Mouse (Mus musculus) intestine, postnatal 0 days (tissue): ENCODE results near the gene Tbc1d19. TPM values are rescaled to one million over a fixed set of nuclear protein-coding genes. Genes with fewer than 3 reads are reported as not detected.

Experiments
- ATAC-seq: fragments of 200-750 bp; cut with Nextera tagmentation; 2 replicates; pipeline ENCODE4 v1.8.0; 2017; ENCODE audit warnings: mild to moderate bottlenecking, moderate TSS enrichment, moderate library complexity
- H3K27ac ChIP-seq: fragments of 300-500 bp; sonication (generic); 2 replicates; pipeline ENCODE4 v1.5.1; 2014; ENCODE audit warnings: mild to moderate bottlenecking, low read depth, low read length, moderate library complexity
- H3K27me3 ChIP-seq: fragments of 300-500 bp; sonication (generic); replicated peaks from 2 replicates; pipeline ENCODE4 v1.6.1; 2014; ENCODE audit warnings: low read length, mixed read lengths; ENCODE audit not compliant: control insufficient read depth, insufficient read depth
- H3K36me3 ChIP-seq: fragments of 300-500 bp; sonication (generic); 2 replicates; pipeline ENCODE4 v1.6.1; 2014; ENCODE audit warnings: mild to moderate bottlenecking, moderate library complexity; ENCODE audit not compliant: control insufficient read depth, insufficient read depth
- H3K4me1 ChIP-seq: fragments of 300-500 bp; sonication (generic); replicated peaks from 2 replicates; pipeline ENCODE4 v1.6.1; 2014; ENCODE audit warnings: antibody characterized with exemption, low read length, mixed read lengths; ENCODE audit not compliant: control insufficient read depth, insufficient read depth
- H3K4me2 ChIP-seq: fragments of 300-500 bp; sonication (generic); replicated peaks from 2 replicates; pipeline ENCODE4 v1.6.1; 2014; ENCODE audit warnings: low read depth, mild to moderate bottlenecking, moderate library complexity
- H3K4me3 ChIP-seq: fragments of 300-500 bp; sonication (generic); 2 replicates; pipeline ENCODE4 v1.5.1; 2014; ENCODE audit warnings: low read depth, low read length
- H3K9ac ChIP-seq: fragments of 300-500 bp; sonication (generic); 2 replicates; pipeline ENCODE4 v1.6.1; 2014; ENCODE audit warnings: mild to moderate bottlenecking, low read depth, low read length
- H3K9me3 ChIP-seq: fragments of 300-500 bp; sonication (generic); 2 replicates; pipeline ENCODE4 v1.6.1; 2016; ENCODE audit warnings: mixed run types; ENCODE audit not compliant: control insufficient read depth
- CTCF ChIP-seq: sonication (generic); IDR thresholded peaks from 2 replicates; pipeline ENCODE4 v1.5.1; 2016; ENCODE audit warnings: low read depth, mild to moderate bottlenecking, control low read depth, antibody characterized with exemption, moderate library complexity
- WGBS: fragments of 180-500 bp; shearing (Covaris S2); extraction: QIAGEN DNeasy Blood & Tissue Kit; methylation state at CpG from one replicate; pipeline ENCODE4 v1.1.7; 2014; 5-methylcytosine and 5-hydroxymethylcytosine counted together
- polyA plus RNA-seq: library from polyadenylated mRNA; unstranded; fragments of >200 nt; fragmentation: Nextera tagmentation; extraction: Ambion mirVana; gene quantifications from 2 replicates; pipeline ENCODE4 v1.2.1, GENCODE M21; 2015

Gene Tbc1d19
- polyA plus RNA-seq, 1 experiment from 2014 or later, result 8.3 TPM

- Histone ChIP-seq H3K27ac (no peak overlapping the region), H3K9me3 (no peaks in the 10 kb centered on the region), H3K4me3 (no peak overlapping the region), H3K27me3 (no peaks in the 10 kb centered on the region), H3K9ac (no peak overlapping the region), H3K4me2 (no peak overlapping the region), H3K4me1 (0 out of 2 replicates have a peak, but pooled peaks cover 3% of the 10 kb centered on the region), H3K36me3 (no peaks in the 10 kb centered on the region)
- peak; percentile 44 for TF ChIP-seq CTCF
- ATAC-seq, result no peak; the same call in 1 of the 2 replicates
- 88% methylated on average over 6 of the region's 6 CpGs for WGBS
Observed at GRCm38 (mm10) chr5:53929814-53930213, 120.4 kb downstream of the Tbc1d19 start.

DNA sequence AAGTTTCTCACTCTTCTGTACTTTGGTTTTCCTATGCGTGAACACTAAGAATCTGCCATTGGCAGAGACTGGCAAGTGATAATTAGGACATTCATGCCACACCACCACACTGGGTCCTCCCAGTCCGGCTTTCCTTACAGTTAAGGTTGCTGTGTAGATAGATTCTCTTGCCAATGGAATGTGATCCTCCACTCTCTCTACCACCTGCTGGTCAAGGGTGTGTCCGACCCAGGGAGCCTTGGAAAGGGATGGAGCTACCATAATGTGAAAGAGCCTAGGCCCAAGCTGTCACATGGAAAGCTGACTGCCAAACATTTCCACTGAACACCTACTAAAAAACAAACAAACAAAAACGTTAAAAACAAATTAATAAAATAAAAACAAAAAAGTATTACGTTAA lies 121.6 kb downstream of the Tbc1d19 start:
- Histone ChIP-seq H3K27me3 (no peaks in the 10 kb centered on the region), H3K36me3 (no peaks in the 10 kb centered on the region), H3K4me2 (no peak overlapping the region), H3K4me3 (no peak overlapping the region), H3K9ac (no peak overlapping the region), H3K27ac (no peak overlapping the region), H3K9me3 (no peaks in the 10 kb centered on the region), H3K4me1 (0 out of 2 replicates have a peak, but pooled peaks cover 3% of the 10 kb centered on the region)
- WGBS, result 81% methylated on average over 5 of the region's 5 CpGs
- no peak for TF ChIP-seq CTCF
- no peak for ATAC-seq

- H3K9ac ChIP-seq, result no peak overlapping the region
- TF ChIP-seq CTCF, result no peak
- H3K27ac ChIP-seq, result no peak overlapping the region
- no peak for ATAC-seq
- 0 out of 2 replicates have a peak, but pooled peaks cover 3% of the 10 kb centered on the region for H3K4me1 ChIP-seq
- no peak overlapping the region for H3K4me3 ChIP-seq
- H3K9me3 ChIP-seq, result no peaks in the 10 kb centered on the region
- H3K36me3 ChIP-seq, result no peaks in the 10 kb centered on the region
- 51% methylated on average over 7 of the region's 7 CpGs for WGBS
- H3K27me3 ChIP-seq, result no peaks in the 10 kb centered on the region
- no peak overlapping the region for H3K4me2 ChIP-seq
Observed at GRCm38 (mm10) chr5:53933628-53934027, 124.2 kb downstream of the Tbc1d19 start.

DNA sequence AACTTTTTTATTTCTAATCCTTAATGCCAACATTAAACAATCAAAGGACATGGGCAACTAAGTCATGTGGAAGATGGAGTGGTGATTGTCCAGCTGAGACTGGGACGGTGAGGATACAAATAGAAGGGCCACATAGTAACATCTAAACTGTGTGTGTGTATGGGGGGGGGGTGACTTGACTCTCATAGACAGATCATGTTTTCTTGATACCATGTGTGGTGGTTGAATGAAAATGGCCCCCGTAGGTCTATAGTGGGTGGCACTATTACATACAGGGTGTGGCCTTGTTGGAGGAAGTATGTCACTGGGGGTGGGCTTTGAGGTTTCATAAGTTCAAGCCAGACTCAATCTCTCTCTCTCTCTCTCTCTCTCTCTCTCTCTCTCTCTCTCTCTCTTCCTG lies 124.6 kb downstream of the Tbc1d19 start:
- ATAC-seq, result no peak

DNA sequence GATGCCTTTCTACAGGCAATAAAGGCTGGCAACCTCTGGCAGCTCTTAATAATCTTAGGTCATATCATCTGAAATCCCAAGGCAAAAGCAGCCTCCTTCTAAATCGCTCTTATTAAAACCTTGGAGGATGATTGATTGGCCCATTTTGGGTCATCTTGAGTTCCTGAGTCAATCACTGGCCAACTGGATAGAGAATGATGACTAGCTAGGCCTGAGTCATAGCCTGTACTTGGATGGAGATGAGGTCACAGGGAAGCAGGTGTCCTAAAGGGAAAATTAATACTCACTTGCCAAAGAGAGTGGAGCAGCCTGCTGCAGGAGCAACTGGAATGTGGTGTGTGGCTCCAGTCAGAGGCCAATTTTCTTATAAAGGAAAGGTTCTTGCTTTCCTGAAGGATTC lies 125.4 kb downstream of the Tbc1d19 start:
- H3K27ac ChIP-seq, result no peak overlapping the region
- 89% methylated on average over 1 of the region's 1 CpGs for WGBS
- no peaks in the 10 kb centered on the region for H3K4me1 ChIP-seq
- H3K36me3 ChIP-seq, result no peaks in the 10 kb centered on the region
- H3K27me3 ChIP-seq, result no peaks in the 10 kb centered on the region
- no peak overlapping the region for H3K9ac ChIP-seq
- ATAC-seq, result no peak
- H3K9me3 ChIP-seq, result no peaks in the 10 kb centered on the region
- TF ChIP-seq CTCF, result no peak
- H3K4me2 ChIP-seq, result no peak overlapping the region
- H3K4me3 ChIP-seq, result no peak overlapping the region

More for the DNA sequence above, 124.6 kb downstream of the Tbc1d19 start:
- Histone ChIP-seq H3K36me3 (no peaks in the 10 kb centered on the region), H3K27ac (no peak overlapping the region), H3K4me3 (no peak overlapping the region), H3K9me3 (no peaks in the 10 kb centered on the region), H3K27me3 (no peaks in the 10 kb centered on the region), H3K4me1 (0 out of 2 replicates have a peak, but pooled peaks cover under 1% of the 10 kb centered on the region), H3K4me2 (no peak overlapping the region), H3K9ac (no peak overlapping the region)
- WGBS, result 75% methylated on average over 2 of the region's 2 CpGs
- TF ChIP-seq CTCF, result no peak

GRCm38 (mm10) chr5:53937187-53937586 lies 127.8 kb downstream of the Tbc1d19 start:
- WGBS, result 75% methylated on average over 4 of the region's 4 CpGs
- Histone ChIP-seq H3K9me3 (no peaks in the 10 kb centered on the region), H3K36me3 (no peaks in the 10 kb centered on the region), H3K27ac (no peak overlapping the region), H3K9ac (no peak overlapping the region), H3K4me1 (no peaks in the 10 kb centered on the region), H3K27me3 (no peaks in the 10 kb centered on the region), H3K4me3 (no peak overlapping the region), H3K4me2 (no peak overlapping the region)
- no peak for TF ChIP-seq CTCF
- ATAC-seq, result no peak

DNA sequence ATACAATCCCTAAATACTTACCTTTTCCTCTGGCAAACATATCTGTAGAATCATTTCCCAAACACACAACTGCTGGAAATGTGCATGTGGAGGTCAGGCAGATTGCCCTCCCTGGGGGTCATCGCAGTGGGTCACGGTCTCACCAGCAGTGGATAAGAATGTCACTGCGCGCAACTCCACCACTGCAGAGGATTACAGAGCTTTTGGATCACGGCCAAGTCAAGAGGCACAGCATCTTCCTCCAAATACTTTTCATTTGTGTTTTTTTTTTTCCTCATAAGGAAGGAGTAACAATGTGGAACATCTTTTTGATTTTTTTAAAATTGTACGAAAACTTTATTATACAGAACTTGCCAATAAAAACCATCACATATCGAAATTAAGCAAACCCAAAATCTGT lies 129.6 kb downstream of the Tbc1d19 start:
- H3K9ac ChIP-seq, result no peak overlapping the region
- ATAC-seq, result no peak
- 80% methylated on average over 7 of the region's 7 CpGs for WGBS
- no peak overlapping the region for H3K4me3 ChIP-seq
- TF ChIP-seq CTCF, result no peak
- no peaks in the 10 kb centered on the region for H3K36me3 ChIP-seq
- H3K4me1 ChIP-seq, result no peaks in the 10 kb centered on the region
- H3K4me2 ChIP-seq, result no peak overlapping the region
- no peak overlapping the region for H3K27ac ChIP-seq
- no peaks in the 10 kb centered on the region for H3K27me3 ChIP-seq
- no peaks in the 10 kb centered on the region for H3K9me3 ChIP-seq
